Mouse (Mus musculus) mesoderm, embryonic 11.5 days (tissue): Measurements from ENCODE around the gene Serpina1f.
"Not testable (repeated sequence)": the region's sequence is repeated elsewhere in the genome, so short reads cannot be mapped to it uniquely, and the experiment has no call there.

ENCODE experiments used
- DNase-seq: peaks from one replicate; pipeline ENCODE4 v3.0.0-alpha.2; 2012; ENCODE audit warnings: low read depth, low spot score

Gene Serpina1f

GRCm38 (mm10) chr12:103665286-103665685 lies 30.0 kb downstream of the Serpina1f start:
- no peak for DNase-seq

- DNase-seq = not testable (repeated sequence)
Measured at GRCm38 (mm10) chr12:103662053-103662452, 33.3 kb downstream of the Serpina1f start.

- no peak for DNase-seq
Measured at GRCm38 (mm10) chr12:103660076-103660475, 35.3 kb downstream of the Serpina1f start.

GRCm38 (mm10) chr12:103659171-103659570 lies 36.2 kb downstream of the Serpina1f start:
- DNase-seq = no peak

- DNase-seq = no peak
Measured at GRCm38 (mm10) chr12:103657991-103658390, 37.3 kb downstream of the Serpina1f start.

- DNase-seq = no peak
Measured at GRCm38 (mm10) chr12:103656848-103657626, 38.3 kb downstream of the Serpina1f start, which contains the start of gene Serpina6. Gene Serpina6 (minus strand): TSS chr12:103657212.

- DNase-seq = no peak
Measured at GRCm38 (mm10) chr12:103655123-103656044, 39.9 kb downstream of the Serpina1f start.

- DNase-seq = no peak
Measured at GRCm38 (mm10) chr12:103653836-103654235, 41.5 kb downstream of the Serpina1f start.

GRCm38 (mm10) chr12:103646314-103646713 lies 49.0 kb downstream of the Serpina1f start:
- DNase-seq = no peak

- DNase-seq = no peak
Measured at GRCm38 (mm10) chr12:103644601-103645000, 50.7 kb downstream of the Serpina1f start.

GRCm38 (mm10) chr12:103643818-103644217 lies 51.5 kb downstream of the Serpina1f start:
- no peak for DNase-seq

GRCm38 (mm10) chr12:103643336-103643735 lies 52.0 kb downstream of the Serpina1f start:
- peak; percentile 70 for DNase-seq
